Mouse (Mus musculus) embryo, embryonic 11.5 days (tissue): ENCODE measurements at regions not wholly inside any gene's neighbourhood (a gene's known extent, or its start where the extent isn't known, plus 50 kb on each side); places are given as distances from the start of the nearest gene placed in this dataset.

Source experiments
- DNase-seq: peaks from one replicate; pipeline ENCODE4 v3.0.0-alpha.2; 2012; ENCODE audit warnings: low read depth, low spot score

- DNase-seq = no peak
Observed at GRCm38 (mm10) chr6:143287322-143287721, 120.3 kb downstream of the Etnk1 start.

GRCm38 (mm10) chr6:143288491-143289130 is 121.6 kb downstream of the Etnk1 start:
- DNase-seq = no peak

- DNase-seq = no peak
Observed at GRCm38 (mm10) chr6:143293648-143294047, 126.6 kb downstream of the Etnk1 start.

GRCm38 (mm10) chr6:143298391-143298790 is 131.4 kb downstream of the Etnk1 start:
- no peak for DNase-seq

- no peak for DNase-seq
Observed at GRCm38 (mm10) chr6:143301414-143301813, 134.4 kb downstream of the Etnk1 start.

- DNase-seq = no peak
Observed at GRCm38 (mm10) chr6:143307327-143307726, 140.3 kb downstream of the Etnk1 start.

GRCm38 (mm10) chr6:143315859-143316258 is 148.8 kb downstream of the Etnk1 start:
- DNase-seq = no peak

GRCm38 (mm10) chr6:143320426-143320825 is 153.4 kb downstream of the Etnk1 start:
- DNase-seq = peak; percentile 16

- peak; percentile 19 for DNase-seq
Observed at GRCm38 (mm10) chr6:143324636-143325035, 157.6 kb downstream of the Etnk1 start.

GRCm38 (mm10) chr6:143326956-143327722 is 160.1 kb downstream of the Etnk1 start:
- DNase-seq = no peak

GRCm38 (mm10) chr6:143327788-143328187 is 160.8 kb downstream of the Etnk1 start:
- no peak for DNase-seq

- DNase-seq = no peak
Observed at GRCm38 (mm10) chr6:143328202-143328601, 161.2 kb downstream of the Etnk1 start.

- no peak for DNase-seq
Observed at GRCm38 (mm10) chr6:143329096-143329495, 162.1 kb downstream of the Etnk1 start.

- DNase-seq = no peak
Observed at GRCm38 (mm10) chr6:143333493-143333892, 166.5 kb downstream of the Etnk1 start.

GRCm38 (mm10) chr6:143336574-143336973 is 169.6 kb downstream of the Etnk1 start:
- DNase-seq = no peak

- no peak for DNase-seq
Observed at GRCm38 (mm10) chr6:143349000-143349399, 182.0 kb downstream of the Etnk1 start.

- no peak for DNase-seq
Observed at GRCm38 (mm10) chr6:143359320-143360032, 192.5 kb downstream of the Etnk1 start.

- DNase-seq = no peak
Observed at GRCm38 (mm10) chr6:143361149-143361725, 194.2 kb downstream of the Etnk1 start.

GRCm38 (mm10) chr6:143361963-143362362 is 194.9 kb downstream of the Etnk1 start:
- no peak for DNase-seq

GRCm38 (mm10) chr6:143365840-143366239 is 198.8 kb downstream of the Etnk1 start:
- DNase-seq = no peak

GRCm38 (mm10) chr6:143367804-143368203 is 200.8 kb downstream of the Etnk1 start:
- DNase-seq = no peak

- no peak for DNase-seq
Observed at GRCm38 (mm10) chr6:143368646-143369045, 201.6 kb downstream of the Etnk1 start.
